Mouse (Mus musculus) adrenal gland, postnatal 4 days (tissue): ENCODE results near the gene S100a5. TPM values are rescaled to one million over a fixed set of nuclear protein-coding genes. Genes with fewer than 3 reads are reported as not detected.

ENCODE experiments used
- total RNA-seq, 2 experiments: library from RNA; stranded (reverse); gene quantifications; 2 replicates each; pipeline ENCODE4 v1.2.3; 2021

The S100a5 gene
- total RNA-seq, 2 experiments from 2014 or later, result not detected

Other genes starting within 250 kb of the S100a5 start
- 10 to 100 TPM; 76.7 to 83.4 TPM for gene Slc27a3, start 218.6 kb upstream of the S100a5 start, total RNA-seq
- 10 to 100 TPM; 56.4 to 57.6 TPM for gene Ints3, start 174.9 kb upstream of the S100a5 start, total RNA-seq
- gene Npr1, start 142.7 kb upstream of the S100a5 start, total RNA-seq, result 100 to 1,000 TPM; 120 to 121 TPM
- 10 to 100 TPM; 81.8 to 92.6 TPM for gene Ilf2, start 132.4 kb upstream of the S100a5 start, total RNA-seq
- 10 to 100 TPM; 70.9 to 72.3 TPM for gene Snapin, start 117.5 kb upstream of the S100a5 start, total RNA-seq
- 100 to 1,000 TPM; 137 to 138 TPM for gene Chtop, start 99.0 kb upstream of the S100a5 start, total RNA-seq
- 10 to 100 TPM; 67.1 TPM for gene S100a1, start 94.1 kb upstream of the S100a5 start, total RNA-seq
- gene S100a13, start 94.1 kb upstream of the S100a5 start, total RNA-seq, result 10 to 100 TPM; 23.9 to 24.7 TPM
- 1 to 10 TPM in 1 of 2 experiments, under 1 TPM in 1; 0.54 to 1.2 TPM for gene S100a14, start 81.7 kb upstream of the S100a5 start, total RNA-seq
- 10 to 100 TPM; 68.4 to 74.4 TPM for gene S100a16, start 71.3 kb upstream of the S100a5 start, total RNA-seq
- not detected for gene S100a3, start 47.9 kb upstream of the S100a5 start, total RNA-seq
- gene S100a2, start 18.3 kb upstream of the S100a5 start, total RNA-seq, result not detected
- not detected for gene Gm42674, start 6.6 kb upstream of the S100a5 start, total RNA-seq
- gene S100a4, start 4.8 kb upstream of the S100a5 start, total RNA-seq, result 10 to 100 TPM; 11.4 to 14.7 TPM
- gene S100a6, start 4.4 kb downstream of the S100a5 start, total RNA-seq, result 10 to 100 TPM; 71.7 to 72.5 TPM
- not detected for gene S100a7a, start 45.5 kb downstream of the S100a5 start, total RNA-seq
- gene S100a8, start 60.5 kb downstream of the S100a5 start, total RNA-seq, result 100 to 1,000 TPM in 1 of 2 experiments, 10 to 100 TPM in 1; 48.2 to 155 TPM
- 100 to 1,000 TPM in 1 of 2 experiments, 10 to 100 TPM in 1; 64.8 to 191 TPM for gene S100a9, start 87.2 kb downstream of the S100a5 start, total RNA-seq
- not detected for gene Pglyrp4, start 118.4 kb downstream of the S100a5 start, total RNA-seq
- gene Gm5849, start 169.4 kb downstream of the S100a5 start, total RNA-seq, result not detected